In the genomic region with DNA sequence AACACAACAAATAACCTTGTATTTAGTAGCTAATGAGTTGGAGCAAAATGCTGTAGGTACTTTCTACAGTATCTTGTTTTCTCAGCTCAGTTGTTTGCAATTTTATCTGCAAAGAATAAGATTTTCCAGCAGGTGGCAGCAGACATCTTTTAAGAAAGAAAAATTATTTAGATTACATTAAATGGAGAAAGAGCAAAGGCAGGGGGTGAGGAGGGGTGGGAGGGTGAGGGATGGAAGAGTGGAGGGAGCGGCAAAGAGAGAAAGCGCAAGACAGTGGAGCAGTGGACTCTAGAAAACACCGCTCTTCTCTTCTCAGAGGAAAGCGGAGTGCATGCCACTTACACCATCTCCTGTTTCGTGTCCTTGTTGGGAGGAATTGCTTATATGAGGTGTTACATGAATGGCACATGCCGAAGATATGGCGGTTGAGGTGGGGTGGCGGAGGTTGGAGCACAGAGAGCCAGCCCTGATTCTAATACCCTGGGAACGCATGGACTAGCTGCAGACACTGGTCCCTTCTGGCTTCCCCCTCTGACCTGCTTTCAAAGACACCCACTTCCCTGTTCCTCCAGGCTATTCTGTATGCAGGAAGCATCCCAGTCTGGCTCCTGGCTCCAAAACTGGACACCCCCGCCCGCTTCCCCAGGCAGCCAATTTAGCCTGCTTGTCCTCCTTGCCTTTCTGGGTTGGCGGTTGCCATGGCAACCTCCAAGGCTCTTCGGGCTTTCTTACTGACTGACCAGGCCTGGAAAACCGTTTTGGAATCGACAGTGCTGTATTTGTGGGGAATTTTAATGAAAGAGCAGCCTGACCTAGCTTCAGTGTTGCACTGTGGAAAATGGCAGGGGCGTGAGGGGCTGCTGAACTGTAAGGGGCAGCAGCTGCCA, we compare ENCODE assay signal across 8 mouse cellular contexts.
DNase-seq lines count a peak whose midpoint lies in the region; ATAC-seq lines count a peak whose summit lies in the region.

No protein-coding gene starts in this region.

- H3K27ac ChIP-seq in embryonic facial prominence, embryonic 13.5 days, result no peak overlapping the region
- no peak overlapping the region for H3K27ac ChIP-seq in heart, embryonic 12.5 days (ENCODE audit: poor library complexity, severe bottlenecking)
- no peak overlapping the region for H3K27ac ChIP-seq in liver, embryonic 13.5 days

- peak overlapping the region; percentile 60 for H3K4me2 ChIP-seq in embryonic facial prominence, embryonic 13.5 days
- peak overlapping the region; percentile 60 for H3K4me2 ChIP-seq in heart, embryonic 12.5 days
- H3K4me2 ChIP-seq in liver, embryonic 13.5 days, result peak overlapping the region; percentile 14; the same call in 1 of the 2 replicates

- peak overlapping the region; percentile 54; the same call in 1 of the 2 replicates for H3K9ac ChIP-seq in embryonic facial prominence, embryonic 13.5 days
- H3K9ac ChIP-seq in heart, embryonic 12.5 days, result no peak overlapping the region
- no peak overlapping the region for H3K9ac ChIP-seq in liver, embryonic 13.5 days

- H3K4me3 ChIP-seq in embryonic facial prominence, embryonic 13.5 days, result peak overlapping the region; percentile 39
- H3K4me3 ChIP-seq in heart, embryonic 12.5 days, result peak overlapping the region; percentile 33
- 0 out of 2 replicates have a peak overlapping the region, but pooled peaks have one; percentile 4 for H3K4me3 ChIP-seq in liver, embryonic 13.5 days (replicated peaks)

- H3K9me3 ChIP-seq in embryonic facial prominence, embryonic 13.5 days, result no peaks in the 10 kb centered on the region
- H3K9me3 ChIP-seq in heart, embryonic 12.5 days (replicated peaks), result 0 out of 2 replicates have a peak, but pooled peaks cover 6% of the 10 kb centered on the region
- H3K9me3 ChIP-seq in liver, embryonic 13.5 days (replicated peaks), result no peaks in the 10 kb centered on the region

- DNase-seq in 3T3-L1 (ENCODE audit: low read depth, low spot score), result peak; percentile 43
- DNase-seq in adrenal gland, adult 8-10 months, result peak; percentile 12
- peak; percentile 29 to 62 for DNase-seq in kidney, postnatal 4 days
- no peak for DNase-seq in liver, embryonic 13.5 days
- DNase-seq in right cerebral cortex, adult 2 months (ENCODE audit: low spot score in 2 of 2), result peak; percentile 89 to 93

- H3K27me3 ChIP-seq in embryonic facial prominence, embryonic 13.5 days, result no peaks in the 10 kb centered on the region
- no peaks in the 10 kb centered on the region for H3K27me3 ChIP-seq in heart, embryonic 12.5 days (replicated peaks)
- H3K27me3 ChIP-seq in liver, embryonic 13.5 days, result no peaks in the 10 kb centered on the region

- no peaks in the 10 kb centered on the region for H3K36me3 ChIP-seq in embryonic facial prominence, embryonic 13.5 days
- no peaks in the 10 kb centered on the region for H3K36me3 ChIP-seq in heart, embryonic 12.5 days
- H3K36me3 ChIP-seq in liver, embryonic 13.5 days, result no peaks in the 10 kb centered on the region

- peaks cover 6% of the 10 kb centered on the region for H3K4me1 ChIP-seq in embryonic facial prominence, embryonic 13.5 days
- H3K4me1 ChIP-seq in heart, embryonic 12.5 days (replicated peaks), result no peaks in the 10 kb centered on the region
- no peaks in the 10 kb centered on the region for H3K4me1 ChIP-seq in liver, embryonic 13.5 days (replicated peaks)

- ATAC-seq in embryonic facial prominence, embryonic 13.5 days (ENCODE audit: insufficient number of reproducible peaks, insufficient read depth, low FRiP score, low TSS enrichment, low read depth), result peak; percentile 71
- peak; percentile 53; the same call in 1 of the 2 replicates for ATAC-seq in heart, embryonic 12.5 days (ENCODE audit: insufficient number of reproducible peaks, low FRiP score)
- ATAC-seq in liver, embryonic 13.5 days (ENCODE audit: low read depth), result no peak
- no peak for ATAC-seq in erythroblast, adult 5-6 weeks (replicated peaks; ENCODE audit: low FRiP score, poor library complexity, severe bottlenecking)

- 12% methylated on average over 16 of the region's 16 CpGs for WGBS in embryonic facial prominence, embryonic 13.5 days
- WGBS in heart, embryonic 12.5 days, result 33% methylated on average over 16 of the region's 16 CpGs
- 38% methylated on average over 16 of the region's 16 CpGs for WGBS in liver, embryonic 13.5 days (ENCODE audit: insufficient replicate concordance)

Comparison
In these comparisons a context has a peak if more than half of its experiments do, and no peak if none do; other contexts are left out.
1. ATAC-seq: peak in embryonic facial prominence, embryonic 13.5 days (single experiment) and heart, embryonic 12.5 days (single experiment); none in liver, embryonic 13.5 days (single experiment) and erythroblast, adult 5-6 weeks (single experiment).
2. Peak in every context shown above with its lines, with median percentiles within 50 percentile points of each other: H3K4me2 ChIP-seq and H3K4me3 ChIP-seq.